ENCODE assay signal across 8 mouse cellular contexts in genomic region chr5:21055071-21055819, GRCm38 (mm10). TPM values are rescaled to one million over a fixed set of nuclear protein-coding genes. Genes with fewer than 3 reads are reported as not detected.
DNase-seq lines count a peak whose midpoint lies in the region; ATAC-seq and TF ChIP-seq lines count a peak whose summit lies in the region.

No protein-coding gene starts in this region.

- H3K27ac ChIP-seq in hindbrain, embryonic 14.5 days, result peak overlapping the region; percentile 99
- peak overlapping the region; percentile 94 for H3K27ac ChIP-seq in left cerebral cortex, adult 2 months
- peak overlapping the region; percentile 92 for H3K27ac ChIP-seq in small intestine, adult 2 months (ENCODE audit: insufficient read depth, low read depth, low read length)

- peak; percentile 61 for DNase-seq in NIH3T3 (ENCODE audit: low read depth)
- peak; percentile 16 for DNase-seq in brain, embryonic 18.5 days (ENCODE audit: low read depth, low spot score)
- DNase-seq in frontal cortex, postnatal 10 days (ENCODE audit: low spot score in 2 of 2), result peak; percentile 35 to 59
- peak; percentile 58 for DNase-seq in hindbrain, embryonic 14.5 days (ENCODE audit: low spot score)
- peak in 1 of 2 experiments; percentile 48 for DNase-seq in left cerebral cortex, adult 2 months (ENCODE audit: extremely low spot score in 1 of 2, low spot score in 2 of 2)
- DNase-seq in mesoderm, embryonic 11.5 days (ENCODE audit: low read depth, low spot score), result peak; percentile 52
- no peak for DNase-seq in T-cell, adult 2 months (ENCODE audit: low spot score)

- intact Hi-C loops in left cerebral cortex, adult 2 months (cut with DNase I), result loop anchor here (2.0 to 10.0 kb wide), 4 partner anchors 20 to 590 kb away; partner anchors contain the start of genes Armc10 and Fbxl13

- H3K9me3 ChIP-seq in hindbrain, embryonic 14.5 days (ENCODE audit: control insufficient read depth, low read length), result no peaks in the 10 kb centered on the region

- H3K36me3 ChIP-seq in hindbrain, embryonic 14.5 days (replicated peaks; ENCODE audit: control insufficient read depth, insufficient read depth), result no peaks in the 10 kb centered on the region
- H3K36me3 ChIP-seq in small intestine, adult 2 months (ENCODE audit: control insufficient read depth, insufficient read depth, low read length), result no peaks in the 10 kb centered on the region

- under 1% methylated on average over 61 of the region's 84 CpGs for WGBS in hindbrain, embryonic 14.5 days
- under 1% methylated on average over 84 of the region's 84 CpGs for WGBS in small intestine, adult 2 months

- no peak for TF ChIP-seq CTCF in left cerebral cortex, adult 2 months (IDR thresholded peaks at IDR 0.05)
- no peak for TF ChIP-seq CTCF in small intestine, adult 2 months (IDR thresholded peaks at IDR 0.05; ENCODE audit: extremely low read depth, insufficient read length, insufficient replicate concordance, low read depth, low read length)

- H3K27me3 ChIP-seq in hindbrain, embryonic 14.5 days (ENCODE audit: control insufficient read depth, insufficient read depth, low read length), result no peaks in the 10 kb centered on the region
- no peaks in the 10 kb centered on the region for H3K27me3 ChIP-seq in small intestine, adult 2 months (ENCODE audit: control insufficient read depth, insufficient read depth, low read length)

- TF ChIP-seq POLR2A in small intestine, adult 2 months (IDR thresholded peaks at IDR 0.05; ENCODE audit: low read depth, low read length), result no peak

- peak; percentile 38 for ATAC-seq in hindbrain, embryonic 14.5 days (ENCODE audit: low FRiP score)

- H3K4me2 ChIP-seq in hindbrain, embryonic 14.5 days (replicated peaks), result peak overlapping the region; percentile 94

- H3K4me3 ChIP-seq in hindbrain, embryonic 14.5 days (replicated peaks; ENCODE audit: low read length), result peak overlapping the region; percentile 93
- peak overlapping the region; percentile 92 for H3K4me3 ChIP-seq in left cerebral cortex, adult 2 months
- H3K4me3 ChIP-seq in small intestine, adult 2 months (ENCODE audit: low read depth, low read length), result peak overlapping the region; percentile 95

- peak overlapping the region; percentile 97 for H3K9ac ChIP-seq in hindbrain, embryonic 14.5 days

- H3K4me1 ChIP-seq in hindbrain, embryonic 14.5 days (replicated peaks; ENCODE audit: control insufficient read depth, insufficient read depth, low read length), result peaks cover 21% of the 10 kb centered on the region
- H3K4me1 ChIP-seq in small intestine, adult 2 months (ENCODE audit: control insufficient read depth, insufficient read depth, insufficient read length, low read length), result peaks cover 13% of the 10 kb centered on the region; the same call in 1 of the 2 replicates

RNA-seq across cellular contexts. Expression of gene Ptpn12, which starts 0.5 kb away (rescaled TPM):
- polyA plus RNA-seq in hindbrain, embryonic 14.5 days (2014; fragmentation: Nextera tagmentation; extraction: Ambion mirVana), result 28.4 and 28.9 TPM in 2 replicates
- total RNA-seq in left cerebral cortex, adult 2 months (2021), result 10 to 100 TPM; 40.4 to 42.2 TPM
- polyA plus RNA-seq in small intestine, adult 2 months (2012; rRNA removed), result 8.8 and 32.8 TPM in 2 replicates
